Comparison of ENCODE assay signal across 11 mouse cellular contexts in the genomic region with DNA sequence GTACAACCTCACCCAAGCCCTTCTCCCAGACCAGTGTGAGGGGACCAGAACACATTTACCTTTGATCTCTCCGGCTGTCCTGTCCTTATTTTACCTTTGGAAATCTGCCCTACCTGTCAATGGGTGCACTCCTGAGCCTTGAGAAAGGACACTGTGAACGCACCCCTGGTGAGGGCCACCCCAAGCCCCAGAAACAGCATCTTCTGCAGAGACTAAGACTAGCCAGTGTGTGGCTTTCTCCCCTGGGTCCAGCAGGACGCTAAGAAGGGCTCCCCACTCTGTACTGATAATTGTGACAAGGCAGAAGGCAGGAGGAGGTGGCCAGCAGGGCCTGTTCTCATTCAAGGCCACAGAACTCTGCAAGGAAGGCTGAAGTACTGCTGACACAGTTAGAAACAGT. TPM values are rescaled to one million over a fixed set of nuclear protein-coding genes. Genes with fewer than 3 reads are reported as not detected.
A peak's percentile ranks its signal among the peaks of the same experiment; 100 is the strongest.
DNase-seq lines count a peak whose midpoint lies in the region; ATAC-seq and TF ChIP-seq lines count a peak whose summit lies in the region.
"Had no signal": no experiment of that assay in that cellular context is flagged by ENCODE, and none has a peak within 500 bp of the region (broad histone marks: within the 10 kb centered on the region; RNA-seq: fewer than 3 reads in every experiment).

No protein-coding gene starts in this region.

- no peak for TF ChIP-seq EP300 in heart, postnatal 0 days (IDR thresholded peaks at IDR 0.05; ENCODE audit: low read depth)

- WGBS in heart, postnatal 0 days = 68% methylated on average over 3 of the region's 3 CpGs
- 76% methylated on average over 3 of the region's 3 CpGs for WGBS in heart, embryonic 10.5 days
- 86% methylated on average over 3 of the region's 3 CpGs for WGBS in intestine, postnatal 0 days
- WGBS in stomach, embryonic 14.5 days = 70% methylated on average over 3 of the region's 3 CpGs

- H3K9me3 ChIP-seq in heart, postnatal 0 days (replicated peaks; ENCODE audit: control insufficient read depth, low read length) = no peaks in the 10 kb centered on the region
- H3K9me3 ChIP-seq in heart, embryonic 10.5 days = no peaks in the 10 kb centered on the region
- H3K9me3 ChIP-seq in megakaryocyte, embryonic 14.5 days = no peaks in the 10 kb centered on the region
- H3K9me3 ChIP-seq in intestine, postnatal 0 days (ENCODE audit: control insufficient read depth) = no peaks in the 10 kb centered on the region
- H3K9me3 ChIP-seq in stomach, embryonic 14.5 days (ENCODE audit: control insufficient read depth, low read depth, low read length) = no peaks in the 10 kb centered on the region
- H3K9me3 ChIP-seq: G1E had no signal

- H3K27ac ChIP-seq in heart, postnatal 0 days (ENCODE audit: low read depth) = peak overlapping the region; percentile 91; the same call in 1 of the 2 replicates
- H3K27ac ChIP-seq in heart, embryonic 10.5 days = no peak overlapping the region
- H3K27ac ChIP-seq in intestine, postnatal 0 days (ENCODE audit: low read depth, low read length) = no peak overlapping the region
- no peak overlapping the region for H3K27ac ChIP-seq in stomach, embryonic 14.5 days (ENCODE audit: low read length)

- no peak for ATAC-seq in heart, postnatal 0 days (ENCODE audit: insufficient read depth, low read depth)
- ATAC-seq in megakaryocyte, adult 5-6 weeks (ENCODE audit: poor library complexity, severe bottlenecking) = no peak
- no peak for ATAC-seq in intestine, postnatal 0 days
- ATAC-seq in stomach, embryonic 14.5 days (ENCODE audit: insufficient number of reproducible peaks, insufficient read depth, low FRiP score, low read depth) = no peak

- no peaks in the 10 kb centered on the region for H3K36me3 ChIP-seq in heart, postnatal 0 days (replicated peaks; ENCODE audit: control insufficient read depth, insufficient read depth, low read length)
- no peaks in the 10 kb centered on the region for H3K36me3 ChIP-seq in heart, embryonic 10.5 days
- peaks cover 50% of the 10 kb centered on the region for H3K36me3 ChIP-seq in megakaryocyte, embryonic 14.5 days (replicated peaks; ENCODE audit: low read length)
- H3K36me3 ChIP-seq in intestine, postnatal 0 days (ENCODE audit: control insufficient read depth, insufficient read depth) = no peaks in the 10 kb centered on the region
- no peaks in the 10 kb centered on the region for H3K36me3 ChIP-seq in stomach, embryonic 14.5 days (ENCODE audit: control insufficient read depth, insufficient read depth, low read length)

- no peak for DNase-seq in heart, postnatal 0 days (ENCODE audit: low spot score)
- no peak for DNase-seq in heart, embryonic 10.5 days (ENCODE audit: low spot score)
- DNase-seq in cerebellum, postnatal 25 days = no peak
- no peak for DNase-seq in cerebellum, postnatal 10 days
- DNase-seq: spleen, adult 18-20 months had no signal

- H3K9ac ChIP-seq in heart, postnatal 0 days (replicated peaks; ENCODE audit: low read depth, low read length) = peak overlapping the region; percentile 47
- H3K9ac ChIP-seq in intestine, postnatal 0 days (ENCODE audit: low read depth, low read length) = peak overlapping the region; percentile 26; the same call in 1 of the 2 replicates
- 0 out of 2 replicates have a peak overlapping the region, but pooled peaks have one; percentile 0 for H3K9ac ChIP-seq in stomach, embryonic 14.5 days (replicated peaks; ENCODE audit: low read depth, low read length)

- peak overlapping the region; percentile 52 for H3K4me2 ChIP-seq in heart, postnatal 0 days (ENCODE audit: low read depth, low read length)
- H3K4me2 ChIP-seq in intestine, postnatal 0 days (replicated peaks; ENCODE audit: low read depth) = peak overlapping the region; percentile 21; the same call in 1 of the 2 replicates
- H3K4me2 ChIP-seq in stomach, embryonic 14.5 days (replicated peaks; ENCODE audit: low read depth, low read length) = no peak overlapping the region

- no peak for TF ChIP-seq CTCF in heart, postnatal 0 days (IDR thresholded peaks at IDR 0.05; ENCODE audit: low read depth)
- no peak for TF ChIP-seq CTCF in intestine, postnatal 0 days (IDR thresholded peaks at IDR 0.05; ENCODE audit: low read depth)

- H3K4me3 ChIP-seq in heart, postnatal 0 days (ENCODE audit: low read depth, low read length) = no peak overlapping the region
- no peak overlapping the region for H3K4me3 ChIP-seq in heart, embryonic 10.5 days
- H3K4me3 ChIP-seq in megakaryocyte, embryonic 14.5 days (replicated peaks) = peak overlapping the region; percentile 91
- no peak overlapping the region for H3K4me3 ChIP-seq in intestine, postnatal 0 days (ENCODE audit: low read depth, low read length)
- H3K4me3 ChIP-seq in stomach, embryonic 14.5 days (ENCODE audit: low read depth, low read length) = no peak overlapping the region
- H3K4me3 ChIP-seq: erythroblast, embryonic 14.5 days had no signal

- no peaks in the 10 kb centered on the region for H3K27me3 ChIP-seq in heart, postnatal 0 days (ENCODE audit: control insufficient read depth, insufficient read depth, low read length)
- 0 out of 2 replicates have a peak, but pooled peaks cover 6% of the 10 kb centered on the region for H3K27me3 ChIP-seq in heart, embryonic 10.5 days (ENCODE audit: insufficient read depth, poor library complexity, severe bottlenecking)
- H3K27me3 ChIP-seq in megakaryocyte, embryonic 14.5 days (replicated peaks) = no peaks in the 10 kb centered on the region
- H3K27me3 ChIP-seq in intestine, postnatal 0 days (replicated peaks; ENCODE audit: control insufficient read depth, insufficient read depth, low read length) = no peaks in the 10 kb centered on the region
- H3K27me3 ChIP-seq in stomach, embryonic 14.5 days (ENCODE audit: control insufficient read depth, insufficient read depth, low read length) = no peaks in the 10 kb centered on the region

- H3K4me1 ChIP-seq in heart, postnatal 0 days (ENCODE audit: control insufficient read depth, insufficient read depth) = 0 out of 2 replicates have a peak, but pooled peaks cover 6% of the 10 kb centered on the region
- peaks cover 28% of the 10 kb centered on the region for H3K4me1 ChIP-seq in heart, embryonic 10.5 days
- H3K4me1 ChIP-seq in megakaryocyte, embryonic 14.5 days = peaks cover 74% of the 10 kb centered on the region
- peaks cover 2% of the 10 kb centered on the region; the same call in 1 of the 2 replicates for H3K4me1 ChIP-seq in intestine, postnatal 0 days (replicated peaks; ENCODE audit: control insufficient read depth, insufficient read depth, low read length)
- peaks cover 10% of the 10 kb centered on the region; the same call in 1 of the 2 replicates for H3K4me1 ChIP-seq in stomach, embryonic 14.5 days (ENCODE audit: control insufficient read depth, insufficient read depth, low read length)

RNA-seq across cellular contexts. Expression of gene Slc25a45, which starts 1.3 kb away (rescaled TPM):
- total RNA-seq in heart, postnatal 0 days (2014; rRNA removed; ENCODE audit: low replicate concordance) = 3.1 and 4.8 TPM in 2 replicates
- 2.8 and 2.9 TPM in 2 replicates for polyA plus RNA-seq in heart, postnatal 0 days (2015; fragmentation: Nextera tagmentation; extraction: Ambion mirVana)
- polyA plus RNA-seq in heart, embryonic 10.5 days (2016; fragmentation: Nextera tagmentation; extraction: Ambion mirVana) = 2.1 and 2.5 TPM in 2 replicates
- 3.6 and 6.9 TPM in 2 replicates for polyA plus RNA-seq in megakaryocyte, embryonic 14.5 days (2012; ENCODE audit: insufficient read depth, low replicate concordance)
- 55.6 and 67.9 TPM in 2 replicates for total RNA-seq in megakaryocyte, adult 5-6 weeks (2015)
- 69.1 and 73.5 TPM in 2 replicates for total RNA-seq in megakaryocyte, adult 5-6 weeks (2017)
- polyA plus RNA-seq in intestine, postnatal 0 days (2015; fragmentation: Nextera tagmentation; extraction: Ambion mirVana) = 3.8 and 4.0 TPM in 2 replicates
- 1.8 and 2.8 TPM in 2 replicates for polyA plus RNA-seq in stomach, embryonic 14.5 days (2014; fragmentation: Nextera tagmentation; extraction: Ambion mirVana)
- polyA plus RNA-seq: erythroblast, embryonic 14.5 days had no signal

RNA-seq across cellular contexts. Expression of gene Frmd8, which starts 3.8 kb away (rescaled TPM):
- total RNA-seq in heart, postnatal 0 days (2014; rRNA removed; ENCODE audit: low replicate concordance) = 29.1 and 53.8 TPM in 2 replicates
- 12.8 and 14.9 TPM in 2 replicates for polyA plus RNA-seq in heart, postnatal 0 days (2015; fragmentation: Nextera tagmentation; extraction: Ambion mirVana)
- 40.6 and 46.3 TPM in 2 replicates for polyA plus RNA-seq in heart, embryonic 10.5 days (2016; fragmentation: Nextera tagmentation; extraction: Ambion mirVana)
- 28.5 and 57.6 TPM in 2 replicates for polyA plus RNA-seq in megakaryocyte, embryonic 14.5 days (2012; ENCODE audit: insufficient read depth, low replicate concordance)
- 21.4 and 21.9 TPM in 2 replicates for total RNA-seq in megakaryocyte, adult 5-6 weeks (2015)
- 19.3 and 23.3 TPM in 2 replicates for total RNA-seq in megakaryocyte, adult 5-6 weeks (2017)
- polyA plus RNA-seq in intestine, postnatal 0 days (2015; fragmentation: Nextera tagmentation; extraction: Ambion mirVana) = 21.7 and 24.0 TPM in 2 replicates
- 18.3 and 18.6 TPM in 2 replicates for polyA plus RNA-seq in stomach, embryonic 14.5 days (2014; fragmentation: Nextera tagmentation; extraction: Ambion mirVana)

RNA-seq across cellular contexts. Expression of gene Tigd3, which starts 15.0 kb away (rescaled TPM):
- total RNA-seq in heart, postnatal 0 days (2014; rRNA removed; ENCODE audit: low replicate concordance) = 0.81 and 3.3 TPM in 2 replicates
- polyA plus RNA-seq in heart, postnatal 0 days (2015; fragmentation: Nextera tagmentation; extraction: Ambion mirVana) = 0.85 and 0.91 TPM in 2 replicates
- polyA plus RNA-seq in heart, embryonic 10.5 days (2016; fragmentation: Nextera tagmentation; extraction: Ambion mirVana) = 2.4 and 2.9 TPM in 2 replicates
- polyA plus RNA-seq in megakaryocyte, embryonic 14.5 days (2012; ENCODE audit: insufficient read depth, low replicate concordance) = 0.57 and 1.3 TPM in 2 replicates
- 0.54 and 0.59 TPM in 2 replicates for total RNA-seq in megakaryocyte, adult 5-6 weeks (2015)
- total RNA-seq in megakaryocyte, adult 5-6 weeks (2017) = 1.0 and 1.8 TPM in 2 replicates
- 1.0 and 1.2 TPM in 2 replicates for polyA plus RNA-seq in intestine, postnatal 0 days (2015; fragmentation: Nextera tagmentation; extraction: Ambion mirVana)
- polyA plus RNA-seq in stomach, embryonic 14.5 days (2014; fragmentation: Nextera tagmentation; extraction: Ambion mirVana) = 3.1 and 3.2 TPM in 2 replicates

RNA-seq across cellular contexts. Expression of gene Dpf2, which starts 33.9 kb away (rescaled TPM):
- 57.8 and 91.8 TPM in 2 replicates for total RNA-seq in heart, postnatal 0 days (2014; rRNA removed; ENCODE audit: low replicate concordance)
- polyA plus RNA-seq in heart, postnatal 0 days (2015; fragmentation: Nextera tagmentation; extraction: Ambion mirVana) = 60.5 and 61.4 TPM in 2 replicates
- 134 and 150 TPM in 2 replicates for polyA plus RNA-seq in heart, embryonic 10.5 days (2016; fragmentation: Nextera tagmentation; extraction: Ambion mirVana)
- 23.0 and 44.7 TPM in 2 replicates for polyA plus RNA-seq in megakaryocyte, embryonic 14.5 days (2012; ENCODE audit: insufficient read depth, low replicate concordance)
- total RNA-seq in megakaryocyte, adult 5-6 weeks (2015) = 52.2 and 52.4 TPM in 2 replicates
- total RNA-seq in megakaryocyte, adult 5-6 weeks (2017) = 88.7 and 107 TPM in 2 replicates
- polyA plus RNA-seq in intestine, postnatal 0 days (2015; fragmentation: Nextera tagmentation; extraction: Ambion mirVana) = 49.9 and 51.9 TPM in 2 replicates
- polyA plus RNA-seq in stomach, embryonic 14.5 days (2014; fragmentation: Nextera tagmentation; extraction: Ambion mirVana) = 132 and 148 TPM in 2 replicates

RNA-seq across cellular contexts. Expression of gene Cdc42ep2, which starts 45.7 kb away (rescaled TPM):
- 15.7 and 17.4 TPM in 2 replicates for total RNA-seq in heart, postnatal 0 days (2014; rRNA removed; ENCODE audit: low replicate concordance)
- polyA plus RNA-seq in heart, postnatal 0 days (2015; fragmentation: Nextera tagmentation; extraction: Ambion mirVana) = 8.8 and 9.5 TPM in 2 replicates
- 5.9 and 7.4 TPM in 2 replicates for polyA plus RNA-seq in heart, embryonic 10.5 days (2016; fragmentation: Nextera tagmentation; extraction: Ambion mirVana)
- polyA plus RNA-seq in megakaryocyte, embryonic 14.5 days (2012; ENCODE audit: insufficient read depth, low replicate concordance) = 4.4 and 15.7 TPM in 2 replicates
- total RNA-seq in megakaryocyte, adult 5-6 weeks (2015) = 3.0 and 3.4 TPM in 2 replicates
- total RNA-seq in megakaryocyte, adult 5-6 weeks (2017) = 1.7 and 1.9 TPM in 2 replicates
- polyA plus RNA-seq in intestine, postnatal 0 days (2015; fragmentation: Nextera tagmentation; extraction: Ambion mirVana) = 6.5 and 6.6 TPM in 2 replicates
- polyA plus RNA-seq in stomach, embryonic 14.5 days (2014; fragmentation: Nextera tagmentation; extraction: Ambion mirVana) = 7.3 and 7.4 TPM in 2 replicates
